Mouse (Mus musculus): Measurements from ENCODE around the gene Stard9. TPM values are rescaled to one million over a fixed set of nuclear protein-coding genes. Genes with fewer than 3 reads are reported as not detected.

Stard9 gene
- total and polyA plus RNA-seq, 2 experiments from 2014 or later, result 2.4 to 10.6 TPM

DNA sequence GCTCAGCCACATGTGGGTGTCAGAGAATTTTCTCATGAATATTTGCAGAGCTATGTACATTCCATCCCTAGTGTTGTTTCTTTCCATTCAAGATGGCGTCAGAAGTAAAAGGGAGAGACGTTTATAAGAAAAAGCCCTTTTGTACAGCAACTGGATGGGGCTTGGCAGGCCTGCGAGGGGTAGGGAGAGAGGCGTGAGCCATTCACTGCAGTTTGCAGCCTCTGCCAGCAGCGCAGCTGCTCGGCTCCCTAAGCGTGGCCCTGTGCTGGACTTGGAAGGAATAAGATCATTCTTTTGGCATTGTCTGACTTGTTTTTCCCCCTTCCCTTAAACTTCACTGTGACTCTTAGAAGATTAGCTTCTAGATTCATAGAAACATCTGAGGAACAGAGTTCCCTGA, 14.9 kb downstream of the Stard9 start:
- H3K9ac ChIP-seq (replicated peaks; ENCODE audit: low read length, poor library complexity, severe bottlenecking), result no peak overlapping the region
- no peaks in the 10 kb centered on the region for H3K4me1 ChIP-seq (ENCODE audit: insufficient read depth, low read length)
- H3K4me2 ChIP-seq (ENCODE audit: low read depth, low read length, poor library complexity, severe bottlenecking), result no peak overlapping the region
- WGBS, result 45% methylated on average over 7 of the region's 7 CpGs
- peak; percentile 73 for DNase-seq (ENCODE audit: low spot score)
- no peak overlapping the region for H3K4me3 ChIP-seq (ENCODE audit: low read depth, low read length)
- H3K27ac ChIP-seq (ENCODE audit: low read depth, low read length), result peak overlapping the region; percentile 4; the same call in 1 of the 2 replicates
- no peaks in the 10 kb centered on the region for H3K27me3 ChIP-seq (ENCODE audit: insufficient read depth, low read length)
- H3K36me3 ChIP-seq (ENCODE audit: insufficient read depth, low read length), result no peaks in the 10 kb centered on the region
- no peak for ATAC-seq (ENCODE audit: low FRiP score)
- no peaks in the 10 kb centered on the region for H3K9me3 ChIP-seq (ENCODE audit: low read length)
- TF ChIP-seq CTCF (IDR thresholded peaks at IDR 0.05), result no peak

DNA sequence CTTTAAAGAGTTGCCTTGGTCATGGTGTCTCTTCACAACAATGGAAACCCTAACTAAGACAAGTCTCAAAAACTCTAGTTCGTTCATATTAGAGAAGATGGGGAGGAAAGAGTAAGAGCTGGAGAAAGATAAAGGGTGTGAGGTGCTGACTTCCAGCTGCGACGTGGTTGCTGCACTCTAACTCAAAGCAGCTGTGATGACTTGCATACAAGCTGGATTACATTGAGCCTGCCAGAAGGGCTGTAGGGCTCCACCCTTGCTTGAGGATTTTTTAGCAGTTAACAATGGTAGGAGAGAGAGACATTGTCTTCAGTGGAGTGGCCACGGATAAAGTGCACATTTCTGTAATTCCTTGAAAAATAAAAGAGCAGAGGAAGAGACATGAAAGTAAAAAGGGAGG, 17.9 kb downstream of the Stard9 start:
- H3K36me3 ChIP-seq (ENCODE audit: insufficient read depth, low read length), result no peaks in the 10 kb centered on the region
- no peak overlapping the region for H3K4me2 ChIP-seq (ENCODE audit: low read depth, low read length, poor library complexity, severe bottlenecking)
- ATAC-seq (ENCODE audit: low FRiP score) (no peak), DNase-seq (ENCODE audit: low spot score) (no peak)
- no peak overlapping the region for H3K4me3 ChIP-seq (ENCODE audit: low read depth, low read length)
- H3K27ac ChIP-seq (ENCODE audit: low read depth, low read length), result no peak overlapping the region
- H3K9ac ChIP-seq (replicated peaks; ENCODE audit: low read length, poor library complexity, severe bottlenecking), result no peak overlapping the region
- H3K9me3 ChIP-seq (ENCODE audit: low read length), result no peaks in the 10 kb centered on the region
- WGBS, result 56% methylated on average over 4 of the region's 4 CpGs
- H3K27me3 ChIP-seq (ENCODE audit: insufficient read depth, low read length), result no peaks in the 10 kb centered on the region
- no peak for TF ChIP-seq CTCF (IDR thresholded peaks at IDR 0.05)
- H3K4me1 ChIP-seq (ENCODE audit: insufficient read depth, low read length), result no peaks in the 10 kb centered on the region

DNA sequence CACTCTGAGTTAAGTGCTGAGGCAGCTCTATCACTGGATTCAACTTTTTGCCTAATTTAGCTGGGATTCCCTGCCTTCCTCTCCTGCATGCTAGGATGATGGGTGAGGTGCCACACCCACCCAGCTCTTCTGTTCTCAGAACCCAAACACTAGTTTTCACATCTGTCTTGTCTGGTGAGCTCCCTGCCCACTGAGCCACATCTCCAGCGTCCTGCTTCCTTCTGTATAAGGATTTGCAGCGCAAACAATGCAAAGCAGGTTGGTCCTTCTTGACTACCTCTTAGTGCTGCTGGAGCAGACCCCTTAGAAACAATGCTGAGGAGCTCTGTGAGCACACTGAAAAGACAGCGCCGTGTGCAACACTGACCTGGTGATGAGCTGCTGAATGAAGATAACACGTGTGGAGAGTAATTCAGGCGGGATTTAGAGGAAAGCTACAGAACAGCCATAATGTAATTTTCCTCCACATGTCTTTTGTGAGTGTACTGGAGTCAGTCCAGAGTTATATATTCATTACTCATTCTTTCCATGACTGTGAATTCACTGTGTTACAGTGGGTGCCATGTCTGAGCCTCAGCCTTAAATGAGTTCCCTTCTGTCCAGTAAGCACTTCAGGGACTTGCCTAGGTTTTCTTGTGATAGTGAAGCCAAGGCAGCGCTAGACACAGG, 23.5 kb downstream of the Stard9 start:
- no peaks in the 10 kb centered on the region for H3K27me3 ChIP-seq (ENCODE audit: insufficient read depth, low read length)
- 76% methylated on average over 7 of the region's 7 CpGs for WGBS

DNA sequence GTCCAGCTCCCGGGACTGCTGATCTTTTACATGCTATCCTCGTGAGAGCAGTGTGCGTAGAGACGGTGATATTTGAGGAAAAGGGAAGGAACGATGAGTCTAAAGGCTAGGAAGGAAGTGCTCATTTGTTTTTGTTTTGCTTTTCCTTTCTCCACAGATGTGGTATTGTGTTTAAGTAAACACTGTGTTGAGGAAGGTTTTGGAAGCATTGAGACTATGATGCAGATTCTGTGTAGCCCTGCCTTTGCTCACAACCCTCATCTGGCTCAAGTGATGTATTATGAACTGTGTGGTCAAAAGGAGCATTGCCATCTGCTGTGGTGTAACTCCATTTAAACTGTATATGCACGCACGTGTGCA, 24.0 kb downstream of the Stard9 start:
- no peaks in the 10 kb centered on the region for H3K36me3 ChIP-seq (ENCODE audit: insufficient read depth, low read length)
- ATAC-seq (ENCODE audit: low FRiP score) (no peak), DNase-seq (ENCODE audit: low spot score) (no peak)
- no peak overlapping the region for H3K4me2 ChIP-seq (ENCODE audit: low read depth, low read length, poor library complexity, severe bottlenecking)
- no peaks in the 10 kb centered on the region for H3K4me1 ChIP-seq (ENCODE audit: insufficient read depth, low read length)
- TF ChIP-seq CTCF (IDR thresholded peaks at IDR 0.05), result no peak
- H3K9ac ChIP-seq (replicated peaks; ENCODE audit: low read length, poor library complexity, severe bottlenecking), result no peak overlapping the region
- WGBS, result 88% methylated on average over 7 of the region's 7 CpGs
- H3K4me3 ChIP-seq (ENCODE audit: low read depth, low read length), result no peak overlapping the region
- no peaks in the 10 kb centered on the region for H3K9me3 ChIP-seq (ENCODE audit: low read length)
- no peaks in the 10 kb centered on the region for H3K27me3 ChIP-seq (ENCODE audit: insufficient read depth, low read length)
- H3K27ac ChIP-seq (ENCODE audit: low read depth, low read length), result no peak overlapping the region

More for the DNA sequence above, 23.5 kb downstream of the Stard9 start:
- no peaks in the 10 kb centered on the region for H3K36me3 ChIP-seq (ENCODE audit: insufficient read depth, low read length)
- H3K4me3 ChIP-seq (ENCODE audit: low read depth, low read length), result no peak overlapping the region
- no peak overlapping the region for H3K9ac ChIP-seq (replicated peaks; ENCODE audit: low read length, poor library complexity, severe bottlenecking)
- peak; percentile 6 for DNase-seq (ENCODE audit: low spot score)
- H3K4me2 ChIP-seq (ENCODE audit: low read depth, low read length, poor library complexity, severe bottlenecking), result no peak overlapping the region
- H3K27ac ChIP-seq (ENCODE audit: low read depth, low read length), result no peak overlapping the region
- TF ChIP-seq CTCF (IDR thresholded peaks at IDR 0.05), result no peak
- no peaks in the 10 kb centered on the region for H3K4me1 ChIP-seq (ENCODE audit: insufficient read depth, low read length)
- ATAC-seq (ENCODE audit: low FRiP score), result no peak
- H3K9me3 ChIP-seq (ENCODE audit: low read length), result no peaks in the 10 kb centered on the region

DNA sequence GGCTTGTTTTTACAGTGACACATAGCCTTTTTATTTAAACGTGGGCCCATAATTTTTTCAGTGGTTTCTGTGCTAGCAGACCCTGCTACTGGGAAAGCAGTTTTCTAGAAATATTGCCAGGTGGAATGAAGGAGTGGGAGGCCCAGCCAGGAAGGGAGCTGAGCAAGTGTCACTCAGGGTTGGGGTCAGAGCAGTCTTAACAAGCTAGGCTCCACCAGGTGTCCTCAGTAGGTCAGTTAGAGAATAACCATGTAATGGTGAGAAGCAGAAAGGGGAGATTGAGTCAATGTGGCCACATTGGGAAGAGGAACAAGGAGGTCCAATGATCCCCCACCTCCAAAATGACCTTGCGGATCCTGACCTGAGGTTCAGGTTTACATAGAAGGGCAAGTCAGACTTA, 25.8 kb downstream of the Stard9 start:
- no peak overlapping the region for H3K4me3 ChIP-seq (ENCODE audit: low read depth, low read length)
- H3K4me2 ChIP-seq (ENCODE audit: low read depth, low read length, poor library complexity, severe bottlenecking), result no peak overlapping the region
- no peaks in the 10 kb centered on the region for H3K36me3 ChIP-seq (ENCODE audit: insufficient read depth, low read length)
- ATAC-seq (ENCODE audit: low FRiP score), result no peak
- no peak overlapping the region for H3K27ac ChIP-seq (ENCODE audit: low read depth, low read length)
- no peak overlapping the region for H3K9ac ChIP-seq (replicated peaks; ENCODE audit: low read length, poor library complexity, severe bottlenecking)
- no peaks in the 10 kb centered on the region for H3K4me1 ChIP-seq (ENCODE audit: insufficient read depth, low read length)
- WGBS, result 88% methylated on average over 2 of the region's 2 CpGs
- no peak for TF ChIP-seq CTCF (IDR thresholded peaks at IDR 0.05)
- no peak for DNase-seq (ENCODE audit: low spot score)
- H3K27me3 ChIP-seq (ENCODE audit: insufficient read depth, low read length), result no peaks in the 10 kb centered on the region
- H3K9me3 ChIP-seq (ENCODE audit: low read length), result no peaks in the 10 kb centered on the region

DNA sequence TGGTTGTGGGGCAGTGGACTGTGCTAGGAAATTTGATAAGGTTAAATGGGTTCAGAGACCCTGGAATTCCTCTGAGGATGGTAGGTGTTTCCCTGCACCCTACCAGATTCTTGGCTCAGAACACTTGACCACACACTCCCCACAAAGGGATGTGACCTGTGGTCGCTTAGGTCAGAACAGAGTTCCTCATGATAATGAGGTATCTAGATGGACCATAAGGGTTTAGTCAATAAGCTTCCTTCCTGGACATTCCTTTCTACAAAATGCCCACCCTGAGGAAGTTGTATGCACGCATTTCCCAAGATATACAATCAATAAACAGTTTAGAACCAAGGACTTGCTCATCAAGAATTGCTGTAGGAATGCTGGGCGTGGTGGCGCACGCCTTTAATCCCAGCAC, 27.0 kb downstream of the Stard9 start:
- no peaks in the 10 kb centered on the region for H3K36me3 ChIP-seq (ENCODE audit: insufficient read depth, low read length)
- WGBS, result 95% methylated on average over 5 of the region's 5 CpGs
- ATAC-seq (ENCODE audit: low FRiP score) (no peak), DNase-seq (ENCODE audit: low spot score) (no peak)
- H3K27me3 ChIP-seq (ENCODE audit: insufficient read depth, low read length), result no peaks in the 10 kb centered on the region
- H3K4me1 ChIP-seq (ENCODE audit: insufficient read depth, low read length), result no peaks in the 10 kb centered on the region
- no peak overlapping the region for H3K9ac ChIP-seq (replicated peaks; ENCODE audit: low read length, poor library complexity, severe bottlenecking)
- TF ChIP-seq CTCF (IDR thresholded peaks at IDR 0.05), result no peak
- H3K4me2 ChIP-seq (ENCODE audit: low read depth, low read length, poor library complexity, severe bottlenecking), result no peak overlapping the region
- H3K4me3 ChIP-seq (ENCODE audit: low read depth, low read length), result no peak overlapping the region
- no peak overlapping the region for H3K27ac ChIP-seq (ENCODE audit: low read depth, low read length)
- H3K9me3 ChIP-seq (ENCODE audit: low read length), result no peaks in the 10 kb centered on the region
